Comparison of ENCODE assay signal across 1 mouse cellular context in genomic region chr2:28633136-28633535, GRCm38 (mm10).
TF ChIP-seq lines count a peak whose summit lies in the region.

No protein-coding gene starts in this region.

TF ChIP-seq in MEL, 35 proteins besides CTCF, POLR2A, EP300 and RAD21 (continued from another document):
- TF ChIP-seq MYC (IDR thresholded peaks at IDR 0.05; ENCODE audit: low read depth, low read length) (no peak), ZC3H11A (IDR thresholded peaks at IDR 0.05; ENCODE audit: low read depth, low read length) (peak; percentile 2; the same call in 1 of the 2 replicates), CHD2 (IDR thresholded peaks at IDR 0.05; ENCODE audit: low read length) (no peak), TBP (IDR thresholded peaks at IDR 0.05; ENCODE audit: low read depth, low read length) (peak; percentile 78), MAFK (IDR thresholded peaks at IDR 0.05; ENCODE audit: borderline replicate concordance, low read depth, low read length) (no peak), ZNF384 (IDR thresholded peaks at IDR 0.05; ENCODE audit: low read depth, low read length) (no peak), SMC3 (IDR thresholded peaks at IDR 0.05; ENCODE audit: low read depth, low read length) (peak; percentile 24; the same call in 1 of the 2 replicates)
